In the genomic region with DNA sequence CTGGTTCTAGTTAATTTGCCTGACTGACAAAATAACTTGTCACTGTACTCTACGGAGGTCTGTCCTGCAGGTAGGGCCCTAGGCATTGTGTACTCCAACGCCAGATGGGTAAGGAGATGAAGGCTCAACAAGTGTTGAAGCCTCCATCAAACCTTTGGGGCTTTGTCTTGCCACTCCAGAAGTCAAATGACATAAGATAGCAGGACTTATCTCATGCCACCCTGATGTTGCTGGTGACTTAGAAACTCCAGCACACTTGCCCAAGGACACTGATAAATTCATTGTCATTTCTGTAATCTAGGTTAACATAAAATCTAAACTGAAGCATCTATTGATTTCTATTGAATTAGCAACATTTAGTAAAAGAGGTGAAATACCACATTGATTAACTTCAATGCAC, we compare ENCODE assay signal across 28 mouse cellular contexts.
"Had no signal": no experiment of that assay in that cellular context is flagged by ENCODE, and none has a peak within 500 bp of the region (broad histone marks: within the 10 kb centered on the region; RNA-seq: fewer than 3 reads in every experiment).

No protein-coding gene starts in this region.

- H3K27me3 ChIP-seq: limb, embryonic 12.5 days; limb, embryonic 13.5 days; limb, embryonic 15.5 days; liver, embryonic 12.5 days; liver, embryonic 13.5 days; liver, embryonic 15.5 days; lung, embryonic 15.5 days; megakaryocyte, embryonic 14.5 days; midbrain, embryonic 12.5 days; midbrain, embryonic 13.5 days; midbrain, embryonic 15.5 days; neural tube, embryonic 12.5 days had no signal

- H3K36me3 ChIP-seq: limb, embryonic 10.5 days; limb, embryonic 12.5 days; limb, embryonic 13.5 days; limb, embryonic 15.5 days; liver, embryonic 12.5 days; liver, embryonic 13.5 days; liver, embryonic 15.5 days; lung, embryonic 15.5 days; midbrain, embryonic 10.5 days; midbrain, embryonic 12.5 days; midbrain, embryonic 13.5 days; midbrain, embryonic 15.5 days; neural tube, embryonic 12.5 days had no signal

- H3K27ac ChIP-seq: limb, embryonic 10.5 days; limb, embryonic 12.5 days; limb, embryonic 13.5 days; limb, embryonic 15.5 days; liver, embryonic 12.5 days; liver, embryonic 13.5 days; liver, embryonic 14.5 days; liver, embryonic 15.5 days; lung, embryonic 15.5 days; macrophage; midbrain, embryonic 10.5 days; midbrain, embryonic 12.5 days; midbrain, embryonic 13.5 days; midbrain, embryonic 15.5 days; neural tube, embryonic 12.5 days had no signal

- H3K9me3 ChIP-seq: limb, embryonic 10.5 days; limb, embryonic 12.5 days; limb, embryonic 13.5 days; limb, embryonic 15.5 days; liver, embryonic 12.5 days; liver, embryonic 13.5 days; liver, embryonic 15.5 days; lung, embryonic 15.5 days; megakaryocyte, embryonic 14.5 days; midbrain, embryonic 10.5 days; midbrain, embryonic 12.5 days; midbrain, embryonic 13.5 days; midbrain, embryonic 15.5 days; neural tube, embryonic 12.5 days had no signal

- H3K4me3 ChIP-seq: limb, embryonic 10.5 days; limb, embryonic 12.5 days; limb, embryonic 13.5 days; limb, embryonic 15.5 days; liver, embryonic 12.5 days; liver, embryonic 13.5 days; liver, embryonic 15.5 days; lung, embryonic 15.5 days; megakaryocyte, embryonic 14.5 days; midbrain, embryonic 10.5 days; midbrain, embryonic 12.5 days; midbrain, embryonic 13.5 days; midbrain, embryonic 15.5 days; myocyte; neural tube, embryonic 12.5 days had no signal

- H3K4me1 ChIP-seq: limb, embryonic 10.5 days; limb, embryonic 12.5 days; limb, embryonic 13.5 days; limb, embryonic 15.5 days; liver, embryonic 12.5 days; liver, embryonic 13.5 days; liver, embryonic 15.5 days; lung, embryonic 15.5 days; megakaryocyte, embryonic 14.5 days; midbrain, embryonic 10.5 days; midbrain, embryonic 12.5 days; midbrain, embryonic 13.5 days; midbrain, embryonic 15.5 days; neural tube, embryonic 12.5 days had no signal

- DNase-seq: left cerebral cortex, postnatal 4 days; liver; liver, embryonic 13.5 days; liver, postnatal 0 days; lung, adult 18-20 months; lung, adult 2 months; lung, embryonic 14.5 days; lung, postnatal 10 days; lung, postnatal 14 days; lung, postnatal 36 days; lung, postnatal 4 days; midbrain, embryonic 14.5 days had no signal

- H3K9ac ChIP-seq: limb, embryonic 12.5 days; limb, embryonic 13.5 days; limb, embryonic 15.5 days; liver, embryonic 12.5 days; liver, embryonic 13.5 days; liver, embryonic 14.5 days; liver, embryonic 15.5 days; liver, postnatal 0 days; lung, embryonic 14.5 days; lung, embryonic 15.5 days; midbrain, embryonic 12.5 days; midbrain, embryonic 13.5 days; midbrain, embryonic 15.5 days; neural tube, embryonic 12.5 days had no signal
